In the genomic region with DNA sequence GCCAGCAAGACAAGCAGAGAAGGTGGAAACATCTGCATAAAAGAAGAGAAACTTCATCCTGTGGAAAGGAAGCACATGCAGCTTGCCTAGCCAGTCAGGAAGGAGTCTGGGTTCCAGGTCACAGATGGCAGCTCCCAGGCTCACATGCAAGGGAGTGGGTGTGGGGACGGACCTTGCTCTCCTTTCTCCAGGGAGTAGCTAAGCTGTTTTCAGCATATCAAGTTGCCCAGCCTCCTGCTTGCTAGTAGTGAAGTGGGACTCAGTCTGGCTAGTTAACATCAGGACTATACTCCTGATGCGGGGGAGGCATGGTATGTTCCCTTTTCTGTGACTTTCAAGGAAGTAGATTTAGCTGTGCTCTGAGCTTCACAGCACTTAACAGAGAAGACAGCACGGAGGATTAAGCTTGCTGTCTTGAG, we compare ENCODE assay signal across 12 mouse cellular contexts.
DNase-seq lines count a peak whose midpoint lies in the region; ATAC-seq lines count a peak whose summit lies in the region.
"Had no signal": no experiment of that assay in that cellular context is flagged by ENCODE, and none has a peak within 500 bp of the region (broad histone marks: within the 10 kb centered on the region; RNA-seq: fewer than 3 reads in every experiment).

No protein-coding gene starts in this region.

- H3K27ac ChIP-seq in limb, embryonic 13.5 days: no peak overlapping the region
- no peak overlapping the region for H3K27ac ChIP-seq in limb, embryonic 10.5 days
- no peak overlapping the region for H3K27ac ChIP-seq in intestine, embryonic 14.5 days (ENCODE audit: low read depth)
- H3K27ac ChIP-seq: embryonic facial prominence, embryonic 12.5 days; limb, embryonic 12.5 days; midbrain, embryonic 12.5 days had no signal

- DNase-seq in embryo, embryonic 11 days: peak; percentile 11
- no peak for DNase-seq in embryo, embryonic 10.5 days (ENCODE audit: low spot score)
- DNase-seq in limb, embryonic 10.5 days (ENCODE audit: low spot score): no peak
- peak; percentile 50 for DNase-seq in intestine, embryonic 14.5 days (ENCODE audit: low spot score)
- DNase-seq in splenic B cell, adult 2 months (ENCODE audit: low read depth, low spot score): peak; percentile 49
- DNase-seq in gastrocnemius, postnatal 4 days (ENCODE audit: low spot score in 2 of 2): no peak
- no peak for DNase-seq in c-Kit-positive CD71-positive TER-119-positive erythroid progenitor cells, embryonic 14.5 days (ENCODE audit: low spot score)
- DNase-seq: kidney, postnatal 36 days had no signal

- 51% methylated on average over 3 of the region's 3 CpGs for WGBS in limb, embryonic 13.5 days
- 62% methylated on average over 3 of the region's 3 CpGs for WGBS in limb, embryonic 10.5 days
- WGBS in intestine, embryonic 14.5 days: 55% methylated on average over 3 of the region's 3 CpGs

- no peaks in the 10 kb centered on the region for H3K9me3 ChIP-seq in limb, embryonic 13.5 days
- H3K9me3 ChIP-seq in limb, embryonic 10.5 days (replicated peaks): no peaks in the 10 kb centered on the region
- no peaks in the 10 kb centered on the region for H3K9me3 ChIP-seq in intestine, embryonic 14.5 days (ENCODE audit: control insufficient read depth, low read length)
- H3K9me3 ChIP-seq: embryonic facial prominence, embryonic 12.5 days; limb, embryonic 12.5 days; midbrain, embryonic 12.5 days had no signal

- H3K4me3 ChIP-seq in limb, embryonic 13.5 days: no peak overlapping the region
- no peak overlapping the region for H3K4me3 ChIP-seq in limb, embryonic 10.5 days
- no peak overlapping the region for H3K4me3 ChIP-seq in intestine, embryonic 14.5 days (ENCODE audit: low read depth, low read length)
- H3K4me3 ChIP-seq: embryonic facial prominence, embryonic 12.5 days; limb, embryonic 12.5 days; midbrain, embryonic 12.5 days had no signal

- H3K4me2 ChIP-seq in limb, embryonic 13.5 days (replicated peaks): no peak overlapping the region
- no peak overlapping the region for H3K4me2 ChIP-seq in intestine, embryonic 14.5 days (ENCODE audit: low read length)
- H3K4me2 ChIP-seq: embryonic facial prominence, embryonic 12.5 days; limb, embryonic 12.5 days; midbrain, embryonic 12.5 days had no signal

- no peaks in the 10 kb centered on the region for H3K36me3 ChIP-seq in limb, embryonic 13.5 days
- H3K36me3 ChIP-seq in limb, embryonic 10.5 days: no peaks in the 10 kb centered on the region
- H3K36me3 ChIP-seq in intestine, embryonic 14.5 days (ENCODE audit: control insufficient read depth, insufficient read depth, low read length): no peaks in the 10 kb centered on the region
- H3K36me3 ChIP-seq in splenic B cell, adult 2 months (ENCODE audit: control insufficient read depth, insufficient read depth, low read length, poor library complexity, severe bottlenecking): no peaks in the 10 kb centered on the region
- H3K36me3 ChIP-seq: embryonic facial prominence, embryonic 12.5 days; limb, embryonic 12.5 days; midbrain, embryonic 12.5 days had no signal

- peaks cover 10% of the 10 kb centered on the region; the same call in 1 of the 2 replicates for H3K4me1 ChIP-seq in limb, embryonic 13.5 days
- peaks cover 5% of the 10 kb centered on the region; the same call in 1 of the 2 replicates for H3K4me1 ChIP-seq in limb, embryonic 10.5 days
- no peaks in the 10 kb centered on the region for H3K4me1 ChIP-seq in intestine, embryonic 14.5 days (replicated peaks; ENCODE audit: control insufficient read depth, insufficient read depth, low read length)
- H3K4me1 ChIP-seq: midbrain, embryonic 12.5 days had no signal

- peak; percentile 41; the same call in 1 of the 2 replicates for ATAC-seq in limb, embryonic 13.5 days (ENCODE audit: low FRiP score, low read depth)
- ATAC-seq in intestine, embryonic 14.5 days (replicated peaks; ENCODE audit: low FRiP score, low TSS enrichment, low read depth): no peak

- no peaks in the 10 kb centered on the region for H3K27me3 ChIP-seq in limb, embryonic 13.5 days
- H3K27me3 ChIP-seq in limb, embryonic 10.5 days (ENCODE audit: low read depth, poor library complexity, severe bottlenecking): no peaks in the 10 kb centered on the region
- no peaks in the 10 kb centered on the region for H3K27me3 ChIP-seq in intestine, embryonic 14.5 days (replicated peaks; ENCODE audit: control insufficient read depth, insufficient read depth, low read length)
- no peaks in the 10 kb centered on the region for H3K27me3 ChIP-seq in splenic B cell, adult 2 months (ENCODE audit: control insufficient read depth, insufficient read depth, low read length, poor library complexity, severe bottlenecking)
- H3K27me3 ChIP-seq: embryonic facial prominence, embryonic 12.5 days; limb, embryonic 12.5 days; midbrain, embryonic 12.5 days had no signal

- no peak overlapping the region for H3K9ac ChIP-seq in limb, embryonic 13.5 days
- H3K9ac ChIP-seq in intestine, embryonic 14.5 days (ENCODE audit: low read length): no peak overlapping the region
- H3K9ac ChIP-seq: embryonic facial prominence, embryonic 12.5 days; limb, embryonic 12.5 days; midbrain, embryonic 12.5 days had no signal

Comparison
In these comparisons a context has a peak if more than half of its experiments do, and no peak if none do; other contexts are left out.
1. DNase-seq: peak in embryo, embryonic 11 days (single experiment), intestine, embryonic 14.5 days (single experiment) and splenic B cell, adult 2 months (single experiment); none in embryo, embryonic 10.5 days (single experiment), limb, embryonic 10.5 days (single experiment), gastrocnemius, postnatal 4 days (0 of 2) and c-Kit-positive CD71-positive TER-119-positive erythroid progenitor cells, embryonic 14.5 days (single experiment).